Mouse (Mus musculus) CH12.LX (cell line): Measurements from ENCODE around the gene Mpig6b.

Experiments used
- CTCF ChIP-seq, 2 experiments: IDR thresholded peaks in 1 of 2; conservative IDR thresholded peaks in 1 of 2; 2 replicates each; pipeline ENCODE4 v1.5.1; 2011 to 2012; ENCODE audit warnings: low read depth in 2 of 2, low read length in 2 of 2, improper control_type of control experiment in 1 of 2, inconsistent platforms in 1 of 2, mild to moderate bottlenecking in 1 of 2, moderate library complexity in 1 of 2
- HCFC1 ChIP-seq: IDR thresholded peaks from 2 replicates; pipeline ENCODE4 v1.6.1; 2012; ENCODE audit warnings: low read depth, mild to moderate bottlenecking, inconsistent platforms, low read length, improper control_type of control experiment
- NELFE ChIP-seq: IDR thresholded peaks from 2 replicates; pipeline ENCODE4 v1.6.1; 2011; ENCODE audit warnings: low read depth, low read length, improper control_type of control experiment
- PAX5 ChIP-seq: IDR thresholded peaks from 2 replicates; pipeline ENCODE4 v1.6.1; 2012; ENCODE audit warnings: low read length, inconsistent platforms, mixed read lengths
- POLR2A ChIP-seq: IDR thresholded peaks from 2 replicates; pipeline ENCODE4 v1.6.1; 2011; ENCODE audit warnings: low read depth, mild to moderate bottlenecking, improper control_type of control experiment, low read length
- POLR2AphosphoS2 ChIP-seq: IDR thresholded peaks from 2 replicates; pipeline ENCODE4 v1.6.1; 2011; ENCODE audit warnings: low read depth, low read length, improper control_type of control experiment
- RAD21 ChIP-seq: IDR thresholded peaks from 2 replicates; pipeline ENCODE4 v1.6.1; 2011; ENCODE audit warnings: low read depth, mild to moderate bottlenecking, low read length, improper control_type of control experiment, moderate library complexity
- UBTF ChIP-seq: IDR thresholded peaks from 2 replicates; pipeline ENCODE4 v1.6.1; 2012; ENCODE audit warnings: low read depth, mild to moderate bottlenecking, inconsistent platforms, low read length, improper control_type of control experiment, moderate library complexity
- USF2 ChIP-seq: conservative IDR thresholded peaks from 2 replicates; pipeline ENCODE4 v1.6.1; 2011; ENCODE audit warnings: low read depth, low read length, improper control_type of control experiment

GRCm38 (mm10) chr17:35085208-35085865 lies 19.4 kb upstream of the Mpig6b start, which contains the start of gene Ly6g6f:
- TF ChIP-seq POLR2A (no peak), CTCF (conservative IDR thresholded peaks at IDR 0.05 in 1 of 2, IDR thresholded peaks at IDR 0.05 in 1 of 2; ENCODE audit: low read depth in 2 of 2, low read length in 2 of 2) (no peak), UBTF (no peak), PAX5 (no peak), NELFE (no peak), HCFC1 (no peak), USF2 (no peak), RAD21 (no peak), POLR2AphosphoS2 (no peak)
